Mouse (Mus musculus): ENCODE data around the gene Ccdc190. TPM values are rescaled to one million over a fixed set of nuclear protein-coding genes. Genes with fewer than 3 reads are reported as not detected.

Ccdc190 gene
- total and polyA plus RNA-seq, 3 experiments = not detected

- no peak for TF ChIP-seq SMC3 (IDR thresholded peaks at IDR 0.05; ENCODE audit: low read depth, low read length)
- no peak for TF ChIP-seq ETS1 (IDR thresholded peaks at IDR 0.05; ENCODE audit: low read depth, low read length)
- H3K27me3 ChIP-seq (ENCODE audit: control insufficient read depth in 1 of 2, insufficient read depth in 2 of 2, low read length in 2 of 2) = peaks cover 0 to 1% of the 10 kb centered on the region in 2 experiments; a peak in 1 of 4 replicates
- no peak overlapping the region for H3K9ac ChIP-seq (ENCODE audit: control insufficient read depth, low read depth, low read length, poor library complexity, severe bottlenecking)
- no peaks in the 10 kb centered on the region for H3K4me1 ChIP-seq (ENCODE audit: control insufficient read depth in 1 of 2, insufficient read depth in 2 of 2, low read length in 2 of 2)
- DNase-seq (ENCODE audit: low read depth, low spot score) = no peak
- no peak overlapping the region for H3K27ac ChIP-seq (ENCODE audit: control insufficient read depth, low read depth, low read length)
- no peaks in the 10 kb centered on the region for H3K36me3 ChIP-seq (ENCODE audit: control insufficient read depth in 1 of 2, insufficient read depth in 2 of 2, low read length in 2 of 2)
- no peaks in the 10 kb centered on the region for H3K9me3 ChIP-seq (replicated peaks; ENCODE audit: insufficient read depth, low read length)
- no peaks in the 10 kb centered on the region for H3K79me2 ChIP-seq (ENCODE audit: control insufficient read depth, insufficient read depth, low read length, poor library complexity)
- no peak overlapping the region for H3K4me3 ChIP-seq (ENCODE audit: control insufficient read depth in 1 of 2, insufficient read depth in 1 of 2, low read depth in 2 of 2, low read length in 2 of 2)
Observed at GRCm38 (mm10) chr1:169924567-169924966, 3.9 kb upstream of the Ccdc190 start.

DNA sequence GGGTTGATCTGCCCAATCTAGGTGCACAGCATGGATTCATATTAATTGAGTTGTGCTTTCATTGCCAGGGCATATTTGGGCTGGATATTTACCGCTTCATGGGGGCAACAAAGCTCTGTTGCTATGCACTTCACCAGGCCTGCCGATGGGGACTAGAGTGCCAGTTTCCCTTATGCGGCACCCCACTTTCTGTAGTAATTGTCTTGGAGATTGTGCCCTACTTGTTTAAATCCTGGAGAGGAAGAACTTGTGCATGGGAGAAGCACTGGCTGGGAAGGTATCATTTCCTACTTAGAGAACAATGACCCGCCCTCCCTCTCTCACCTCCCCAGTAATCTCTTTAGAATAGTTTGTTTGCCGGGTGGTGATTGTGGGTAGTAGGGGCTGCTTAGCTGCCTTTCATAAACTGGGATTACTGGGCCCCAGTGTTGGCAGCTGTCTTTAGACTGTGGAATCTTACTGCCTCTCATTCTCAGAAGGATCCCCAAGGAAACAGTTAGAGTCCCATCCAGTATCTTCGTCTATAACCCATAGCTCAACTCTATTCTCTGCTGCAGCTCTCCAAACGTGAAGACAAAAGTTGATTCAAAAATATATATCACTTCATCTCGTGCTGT is 587 bp upstream of the Ccdc190 start:
- no peaks in the 10 kb centered on the region for H3K36me3 ChIP-seq (ENCODE audit: control insufficient read depth in 1 of 2, insufficient read depth in 2 of 2, low read length in 2 of 2)
- H3K27me3 ChIP-seq (ENCODE audit: control insufficient read depth in 1 of 2, insufficient read depth in 2 of 2, low read length in 2 of 2) = peaks cover 0 to 1% of the 10 kb centered on the region in 2 experiments; a peak in 1 of 4 replicates
- TF ChIP-seq MYB (IDR thresholded peaks at IDR 0.05; ENCODE audit: low read depth, low read length) (no peak), ELF1 (IDR thresholded peaks at IDR 0.05; ENCODE audit: low read depth, low read length) (no peak), POLR2AphosphoS5 (IDR thresholded peaks at IDR 0.05; ENCODE audit: borderline replicate concordance, low read depth, low read length) (no peak), NELFE (IDR thresholded peaks at IDR 0.05; ENCODE audit: low read depth, low read length) (no peak), EP300 (IDR thresholded peaks at IDR 0.05; ENCODE audit: low read depth in 1 of 2, low read length in 2 of 2) (no peak), JUND (IDR thresholded peaks at IDR 0.05; ENCODE audit: low read depth, low read length) (no peak), ZMIZ1 (IDR thresholded peaks at IDR 0.05; ENCODE audit: low read depth, low read length) (no peak), USF1 (IDR thresholded peaks at IDR 0.05; ENCODE audit: low read depth, low read length) (no peak), RCOR1 (IDR thresholded peaks at IDR 0.05; ENCODE audit: low read depth, low read length) (no peak), SMC3 (IDR thresholded peaks at IDR 0.05; ENCODE audit: low read depth, low read length) (no peak), TBP (IDR thresholded peaks at IDR 0.05; ENCODE audit: low read depth, low read length) (no peak), ZC3H11A (IDR thresholded peaks at IDR 0.05; ENCODE audit: low read depth, low read length) (no peak), GABPA (IDR thresholded peaks at IDR 0.05; ENCODE audit: low read depth, low read length) (no peak), ZNF384 (IDR thresholded peaks at IDR 0.05; ENCODE audit: low read depth, low read length) (no peak), MAX (IDR thresholded peaks at IDR 0.05; ENCODE audit: low read length) (no peak), UBTF (IDR thresholded peaks at IDR 0.05; ENCODE audit: borderline replicate concordance, insufficient read depth, low read depth, low read length) (no peak), MAZ (IDR thresholded peaks at IDR 0.05; ENCODE audit: low read depth, low read length) (no peak)
- H3K4me3 ChIP-seq (ENCODE audit: control insufficient read depth in 1 of 2, insufficient read depth in 1 of 2, low read depth in 2 of 2, low read length in 2 of 2) = no peak overlapping the region
- H3K27ac ChIP-seq (ENCODE audit: control insufficient read depth, low read depth, low read length) = no peak overlapping the region
- no peaks in the 10 kb centered on the region for H3K79me2 ChIP-seq (ENCODE audit: control insufficient read depth, insufficient read depth, low read length, poor library complexity)
- no peaks in the 10 kb centered on the region for H3K4me1 ChIP-seq (ENCODE audit: control insufficient read depth in 1 of 2, insufficient read depth in 2 of 2, low read length in 2 of 2)
- DNase-seq (ENCODE audit: low read depth, low spot score) = no peak
- H3K9me3 ChIP-seq (replicated peaks; ENCODE audit: insufficient read depth, low read length) = no peaks in the 10 kb centered on the region
- H3K9ac ChIP-seq (ENCODE audit: control insufficient read depth, low read depth, low read length, poor library complexity, severe bottlenecking) = no peak overlapping the region

Measured in MEL (cell line).